Mouse (Mus musculus) gastrocnemius, adult 2 months (tissue): Measurements from ENCODE around the gene Mlxipl. TPM values are rescaled to one million over a fixed set of nuclear protein-coding genes. Genes with fewer than 3 reads are reported as not detected.

ENCODE experiments used
- DNase-seq: peaks from one replicate; pipeline ENCODE4 v3.0.0; 2022
- H3K27ac ChIP-seq: fragments of 200-600 bp; 2 replicates; pipeline ENCODE4 v1.8.1; 2022; ENCODE audit warnings: mild to moderate bottlenecking
- H3K4me3 ChIP-seq: fragments of 200-600 bp; 2 replicates; pipeline ENCODE4 v1.8.1; 2022; ENCODE audit warnings: mild to moderate bottlenecking, moderate library complexity
- CTCF ChIP-seq: fragments of 200-600 bp; IDR thresholded peaks from 2 replicates; pipeline ENCODE4 v1.8.1; 2022; ENCODE audit warnings: antibody characterized with exemption, mild to moderate bottlenecking, moderate library complexity
- intact Hi-C: fragments of 180-260 bp; cut with DNase I; formaldehyde crosslinking; loops from one replicate; pipeline ENCODE4 v1.15.1; 2025
- total RNA-seq, 2 experiments: library from RNA; stranded (reverse); gene quantifications; 2 replicates each; pipeline ENCODE4 v1.2.3; 2021

Gene Mlxipl
- total RNA-seq, 2 experiments from 2014 or later = 64.8 to 100 TPM

- no peak for DNase-seq
- TF ChIP-seq CTCF = no peak
- Histone ChIP-seq H3K27ac (no peak overlapping the region), H3K4me3 (no peak overlapping the region)
- intact Hi-C loops = no loop called here
Observed at GRCm38 (mm10) chr5:135129747-135130146, 40.1 kb downstream of the Mlxipl start.

DNA sequence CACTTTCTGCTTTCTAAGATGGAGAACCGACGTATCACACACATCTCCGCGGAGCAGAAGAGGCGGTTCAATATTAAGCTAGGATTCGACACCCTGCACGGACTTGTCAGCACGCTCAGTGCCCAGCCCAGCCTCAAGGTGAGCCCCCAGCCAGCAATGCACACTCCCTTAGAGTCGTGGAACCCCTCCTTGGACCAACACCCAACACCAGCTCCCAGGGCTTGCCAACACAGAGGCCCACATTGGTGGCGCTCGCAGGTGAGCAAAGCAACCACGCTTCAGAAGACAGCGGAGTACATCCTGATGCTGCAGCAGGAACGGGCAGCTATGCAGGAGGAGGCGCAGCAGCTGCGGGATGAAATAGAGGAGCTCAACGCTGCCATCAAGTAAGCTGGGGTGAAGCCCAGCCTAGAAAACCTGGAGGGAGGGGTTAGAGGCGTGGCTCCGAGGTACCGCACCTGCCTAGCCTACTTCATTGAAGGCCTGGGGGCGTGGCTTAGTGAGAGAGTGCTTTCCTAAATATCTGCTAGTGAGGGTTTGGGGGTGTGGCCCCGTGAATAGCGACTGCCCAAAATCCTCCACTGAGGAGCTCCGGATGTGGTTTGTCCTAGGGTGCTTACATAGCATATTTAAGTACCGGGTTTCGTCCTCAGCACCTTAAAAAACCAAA lies 44.2 kb downstream of the Mlxipl start:
- no peak for TF ChIP-seq CTCF
- intact Hi-C loops = no loop called here
- DNase-seq = no peak
- peak overlapping the region; percentile 55 for H3K4me3 ChIP-seq
- no peak overlapping the region for H3K27ac ChIP-seq

GRCm38 (mm10) chr5:135134534-135134933 lies 44.8 kb downstream of the Mlxipl start:
- intact Hi-C loops = no loop called here
- peak overlapping the region; percentile 55 for H3K4me3 ChIP-seq
- DNase-seq = peak; percentile 49
- H3K27ac ChIP-seq = no peak overlapping the region
- TF ChIP-seq CTCF = peak; percentile 49

DNA sequence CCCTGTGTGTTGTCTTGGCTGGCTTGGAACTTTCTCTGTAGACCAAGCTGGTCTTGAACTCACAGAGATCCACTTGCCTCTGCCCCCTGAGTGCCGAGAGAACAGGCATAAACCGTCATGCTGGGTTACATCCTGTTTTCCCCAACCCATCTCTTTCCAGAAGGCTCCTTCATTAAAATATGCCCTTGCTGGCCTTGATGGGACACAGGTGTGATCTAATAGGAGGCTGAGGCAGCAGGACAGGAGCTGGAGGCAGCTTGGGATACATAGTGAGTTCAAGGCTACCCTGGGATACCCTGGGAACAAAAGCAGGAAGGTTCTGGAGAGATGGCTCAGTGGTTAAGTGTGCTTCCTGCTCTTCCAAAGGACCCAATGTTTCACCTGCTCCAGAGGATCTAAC lies 50.2 kb downstream of the Mlxipl start:
- Histone ChIP-seq H3K4me3 (no peak overlapping the region), H3K27ac (no peak overlapping the region)
- TF ChIP-seq CTCF = no peak
- no peak for DNase-seq
- intact Hi-C loops = no loop called here

DNA sequence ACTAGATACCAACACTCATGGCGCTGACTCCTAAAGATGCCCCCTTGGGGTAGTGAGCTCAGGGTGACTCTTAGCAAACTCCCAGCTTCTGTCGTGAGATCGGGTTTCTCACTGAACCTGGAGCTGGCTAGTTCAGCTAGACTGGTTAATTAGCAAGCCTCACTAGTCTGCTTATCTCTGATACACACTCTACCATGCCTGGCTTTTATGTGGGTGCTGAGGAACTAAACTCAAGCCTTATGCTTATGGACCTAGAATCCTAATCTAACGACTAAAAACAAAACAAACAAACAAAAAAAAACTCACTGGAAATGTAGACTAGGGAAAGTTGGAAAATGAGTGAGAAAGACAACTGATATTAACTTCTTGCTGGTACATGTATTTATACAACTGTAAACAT lies 54.8 kb downstream of the Mlxipl start:
- no peak for TF ChIP-seq CTCF
- no peak overlapping the region for H3K27ac ChIP-seq
- intact Hi-C loops = no loop called here
- no peak for DNase-seq
- no peak overlapping the region for H3K4me3 ChIP-seq

GRCm38 (mm10) chr5:135145532-135145931 lies 55.8 kb downstream of the Mlxipl start:
- H3K27ac ChIP-seq = no peak overlapping the region
- no peak for DNase-seq
- no peak for TF ChIP-seq CTCF
- intact Hi-C loops = no loop called here
- H3K4me3 ChIP-seq = no peak overlapping the region

DNA sequence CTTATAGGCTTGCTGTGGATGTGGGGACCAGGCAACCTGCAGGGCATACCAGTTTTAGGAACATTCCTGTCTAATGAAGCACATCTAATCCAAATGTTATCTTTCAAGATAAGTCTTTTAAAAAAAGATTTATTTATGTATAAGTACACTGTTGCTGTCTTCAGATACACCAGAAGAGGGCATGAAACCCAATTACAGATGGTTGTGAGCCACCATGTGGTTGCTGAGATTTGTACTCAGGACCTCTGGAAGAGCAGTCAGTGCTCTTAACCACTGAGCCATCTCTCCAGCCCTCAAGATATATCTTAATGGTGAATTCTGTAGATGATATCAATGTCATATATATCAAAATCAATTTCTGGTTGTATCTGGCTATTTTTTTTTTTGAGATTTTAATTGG lies 56.3 kb downstream of the Mlxipl start:
- no peak for DNase-seq
- TF ChIP-seq CTCF = no peak
- Histone ChIP-seq H3K27ac (no peak overlapping the region), H3K4me3 (no peak overlapping the region)
- intact Hi-C loops = no loop called here

DNA sequence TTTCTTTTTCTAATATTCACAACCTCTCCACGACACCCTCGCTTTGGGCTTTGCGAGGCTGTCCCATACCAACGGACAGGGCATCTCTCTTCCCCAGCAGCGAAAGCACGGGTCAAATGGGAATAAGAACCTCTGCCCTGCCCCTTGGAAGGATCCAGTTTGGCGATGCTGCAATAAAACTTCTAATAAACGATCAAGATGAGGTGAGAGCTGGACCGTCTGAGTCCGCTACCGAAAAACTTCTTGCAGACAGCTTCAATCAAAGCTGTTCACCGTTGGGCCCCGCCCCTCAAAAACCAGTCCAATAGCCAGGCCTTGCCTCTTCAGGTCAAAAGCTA lies 59.0 kb downstream of the Mlxipl start:
- peak overlapping the region; percentile 96 for H3K27ac ChIP-seq
- peak overlapping the region; percentile 89 for H3K4me3 ChIP-seq
- DNase-seq = no peak
- TF ChIP-seq CTCF = no peak
- intact Hi-C loops = loop anchor here (1.0 kb wide), 2 partner anchors 20 to 39 kb away; partner anchors contain the start of genes Baz1b and Bcl7b

DNA sequence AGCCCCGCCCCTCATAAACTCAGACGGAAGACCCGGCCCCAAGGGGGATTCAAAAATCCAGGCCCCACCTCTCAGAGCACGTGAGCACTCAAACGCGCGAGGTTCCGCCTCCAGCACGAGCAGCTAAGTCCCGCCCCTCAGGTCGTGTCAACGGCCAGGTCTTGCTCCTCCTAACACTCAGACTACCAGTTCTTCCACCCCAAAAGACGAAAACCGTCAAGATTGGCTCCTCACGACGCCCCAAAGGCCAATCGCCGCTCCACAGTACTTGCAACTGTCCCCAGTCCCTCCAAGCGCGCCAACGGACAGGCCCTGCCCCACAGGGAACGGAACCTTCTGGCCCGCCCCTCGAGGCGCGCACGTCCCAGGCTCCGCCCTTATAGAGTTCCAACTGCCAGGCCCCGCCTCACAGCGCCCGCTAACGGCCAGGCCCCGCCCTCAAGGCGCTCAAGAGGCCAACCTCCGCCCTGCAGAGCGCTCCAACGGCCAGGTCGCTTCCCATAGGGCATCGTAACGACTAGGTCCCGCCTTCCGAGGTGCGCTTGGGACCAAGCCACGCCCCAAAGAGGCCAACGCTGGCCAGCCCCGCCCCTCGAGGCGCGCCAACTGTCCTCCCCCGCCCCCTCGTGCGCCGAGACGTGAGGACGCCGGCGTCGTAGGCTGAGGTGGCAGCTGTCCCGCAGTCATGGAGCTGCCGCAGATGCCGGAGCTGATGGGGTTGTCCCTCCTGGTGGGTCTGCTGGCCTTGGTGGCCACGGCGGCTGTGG lies 59.5 kb downstream of the Mlxipl start, which contains the start of gene Tbl2:
Gene Tbl2, plus strand, starts transcription at position 605 of the 767 bp plus-strand sequence.
- peak within 1 kb of the TSS; percentile 96 for H3K27ac ChIP-seq
- peak within 1 kb of the TSS; percentile 89 for H3K4me3 ChIP-seq
- intact Hi-C loops = loop anchor here (1.0 kb wide), 2 partner anchors 19 to 38 kb away; partner anchors contain the start of genes Baz1b and Bcl7b
- DNase-seq = peak; percentile 100
- no peak for TF ChIP-seq CTCF

DNA sequence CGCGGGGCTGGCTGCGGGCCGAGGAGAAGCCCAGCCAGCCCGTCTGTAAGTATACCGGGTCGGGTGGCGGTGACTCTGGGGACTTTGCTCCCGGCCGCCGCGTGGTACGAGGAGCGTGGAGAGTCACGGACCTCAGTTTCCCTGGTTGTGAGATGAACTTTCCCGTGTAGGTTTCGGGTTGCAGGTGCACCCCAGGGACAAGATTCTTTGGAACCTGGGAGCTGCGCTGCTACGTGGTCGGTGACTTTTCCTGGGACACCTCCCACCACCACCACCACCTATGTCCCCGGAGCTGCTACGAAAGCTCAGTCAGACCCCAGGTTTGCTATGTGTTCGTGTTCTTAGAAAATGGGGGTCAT lies 60.1 kb downstream of the Mlxipl start:
- H3K27ac ChIP-seq = peak overlapping the region; percentile 96
- intact Hi-C loops = loop anchor here (1.0 kb wide), 2 partner anchors 19 to 38 kb away; partner anchors contain the start of genes Baz1b and Bcl7b

DNA sequence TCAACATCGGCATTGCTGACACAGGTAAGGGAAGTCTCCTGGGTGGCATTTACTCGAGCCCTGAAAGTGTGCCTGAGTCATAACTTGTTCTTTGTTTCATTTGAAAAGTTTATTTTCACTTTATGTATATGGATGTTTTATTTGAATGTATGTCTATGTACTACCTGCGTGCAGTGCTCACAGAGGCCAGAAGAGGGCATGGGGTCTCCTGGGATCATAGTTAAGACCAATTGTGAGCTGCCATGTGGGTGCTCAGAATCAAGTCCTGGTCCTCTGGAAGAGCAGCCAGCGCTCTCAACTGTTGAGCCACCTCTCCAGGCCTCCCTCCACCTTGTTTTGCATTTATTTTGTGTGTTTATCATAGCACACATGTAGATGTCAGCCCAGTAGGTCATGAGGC lies 66.8 kb downstream of the Mlxipl start:
- TF ChIP-seq CTCF = peak; percentile 23; the same call in 1 of the 2 replicates
- DNase-seq = no peak
- intact Hi-C loops = no loop called here
- Histone ChIP-seq H3K4me3 (no peak overlapping the region), H3K27ac (no peak overlapping the region)

More for the DNA sequence above, 60.1 kb downstream of the Mlxipl start:
- TF ChIP-seq CTCF = no peak
- peak overlapping the region; percentile 89 for H3K4me3 ChIP-seq
- no peak for DNase-seq

GRCm38 (mm10) chr5:135161221-135161620 lies 71.5 kb downstream of the Mlxipl start:
- TF ChIP-seq CTCF = no peak
- Histone ChIP-seq H3K27ac (peak overlapping the region; percentile 75), H3K4me3 (no peak overlapping the region)
- DNase-seq = peak; percentile 70
- intact Hi-C loops = no loop called here

DNA sequence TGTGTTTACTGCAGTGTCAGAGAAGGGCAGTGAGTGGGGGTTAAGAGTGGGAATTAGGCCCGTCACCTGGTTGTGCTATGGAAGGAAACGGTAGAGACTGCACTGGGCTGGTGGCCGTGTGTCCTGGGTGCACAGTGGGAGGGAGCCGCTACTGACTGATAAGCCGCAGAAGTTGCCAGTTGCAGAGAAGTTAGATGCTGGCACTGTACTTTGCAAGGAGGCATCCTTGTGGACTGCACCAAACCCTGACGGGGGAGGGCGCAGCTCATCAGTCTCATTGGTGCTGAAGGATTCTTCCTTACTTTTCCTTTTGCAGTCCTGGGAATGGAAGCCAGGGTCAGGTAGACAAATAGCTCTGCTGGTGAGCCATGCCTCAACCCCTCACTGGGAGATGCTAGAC lies 72.0 kb downstream of the Mlxipl start:
- no peak overlapping the region for H3K4me3 ChIP-seq
- H3K27ac ChIP-seq = peak overlapping the region; percentile 75
- intact Hi-C loops = no loop called here
- TF ChIP-seq CTCF = no peak
- no peak for DNase-seq
